ENCODE assay signal across 16 mouse cellular contexts in genomic region chr19:57713138-57713537, GRCm38 (mm10).
A peak's percentile ranks its signal among the peaks of the same experiment; 100 is the strongest.
DNase-seq lines count a peak whose midpoint lies in the region; ATAC-seq and TF ChIP-seq lines count a peak whose summit lies in the region.
"Had no signal": no experiment of that assay in that cellular context is flagged by ENCODE, and none has a peak within 500 bp of the region (broad histone marks: within the 10 kb centered on the region; RNA-seq: fewer than 3 reads in every experiment).

No protein-coding gene starts in this region.

- H3K4me3 ChIP-seq in heart, adult 2 months = no peak overlapping the region
- H3K4me3 ChIP-seq in layer of hippocampus, adult 2 months = no peak overlapping the region
- no peak overlapping the region for H3K4me3 ChIP-seq in lung, embryonic 14.5 days (ENCODE audit: low read depth, low read length)
- H3K4me3 ChIP-seq: gastrocnemius, adult 2 months; limb, embryonic 10.5 days; stomach, embryonic 15.5 days had no signal

- H3K4me1 ChIP-seq in heart, adult 2 months (ENCODE audit: control insufficient read depth, insufficient read depth, low read length) = no peaks in the 10 kb centered on the region; the same call in 1 of the 2 replicates
- no peaks in the 10 kb centered on the region for H3K4me1 ChIP-seq in lung, embryonic 14.5 days (ENCODE audit: insufficient read depth)
- H3K4me1 ChIP-seq: limb, embryonic 10.5 days; stomach, embryonic 15.5 days had no signal

- H3K36me3 ChIP-seq in heart, adult 2 months (ENCODE audit: control insufficient read depth, insufficient read depth, low read length) = no peaks in the 10 kb centered on the region
- peaks cover 26% of the 10 kb centered on the region for H3K36me3 ChIP-seq in lung, embryonic 14.5 days (ENCODE audit: insufficient read depth)

- no peaks in the 10 kb centered on the region for H3K9me3 ChIP-seq in lung, embryonic 14.5 days (ENCODE audit: low read depth, low read length)
- H3K9me3 ChIP-seq: limb, embryonic 10.5 days; stomach, embryonic 15.5 days had no signal

- H3K79me2 ChIP-seq in heart, adult 2 months (replicated peaks; ENCODE audit: control insufficient read depth, insufficient read depth, low read length) = no peaks in the 10 kb centered on the region

- no peaks in the 10 kb centered on the region for H3K27me3 ChIP-seq in heart, adult 2 months (ENCODE audit: control insufficient read depth, insufficient read depth, low read length)
- H3K27me3 ChIP-seq in lung, embryonic 14.5 days (ENCODE audit: insufficient read depth, low read length) = no peaks in the 10 kb centered on the region
- H3K27me3 ChIP-seq: stomach, embryonic 15.5 days had no signal

- H3K9ac ChIP-seq in heart, adult 2 months (ENCODE audit: low read depth, low read length) = no peak overlapping the region
- H3K9ac ChIP-seq in lung, embryonic 14.5 days = no peak overlapping the region
- H3K9ac ChIP-seq: liver, embryonic 14.5 days; stomach, embryonic 15.5 days had no signal

- peak; percentile 89 for DNase-seq in heart, adult 11 months
- no peak for DNase-seq in heart, adult 2 months
- peak in 1 of 2 experiments; percentile 3 for DNase-seq in layer of hippocampus, adult 2 months (ENCODE audit: low spot score in 2 of 2)
- DNase-seq in layer of hippocampus, postnatal 25 days (ENCODE audit: extremely low spot score in 1 of 2, low spot score in 1 of 2) = no peak
- DNase-seq in lung, embryonic 14.5 days = peak; percentile 70
- no peak for DNase-seq in layer of hippocampus, adult 11-12 months (ENCODE audit: low spot score)
- DNase-seq in heart, adult 18-20 months = no peak
- DNase-seq: cerebellum, adult 18-20 months; gastrocnemius, adult 2 months; thymus, postnatal 36 days had no signal

- WGBS in heart, adult 2 months = 39% methylated on average over 5 of the region's 5 CpGs
- WGBS in lung, embryonic 14.5 days = 46% methylated on average over 5 of the region's 5 CpGs

- intact Hi-C loops in heart, adult 2 months (cut with DNase I) = no loop called here

- no peak overlapping the region for H3K4me2 ChIP-seq in lung, embryonic 14.5 days
- H3K4me2 ChIP-seq: midbrain, embryonic 11.5 days; stomach, embryonic 15.5 days had no signal

- TF ChIP-seq EP300 in heart, adult 2 months (IDR thresholded peaks at IDR 0.05; ENCODE audit: insufficient read depth, low read depth, low read length) = no peak

- ATAC-seq in lung, embryonic 14.5 days (ENCODE audit: insufficient read depth) = peak; percentile 49; the same call in 1 of the 2 replicates
- ATAC-seq: CD4-positive, CD25-positive, alpha-beta regulatory T cell, adult 4 months; hindbrain, embryonic 16.5 days had no signal

- no peak for TF ChIP-seq CTCF in heart, adult 2 months (IDR thresholded peaks at IDR 0.05)
- TF ChIP-seq CTCF in layer of hippocampus, adult 2 months (conservative IDR thresholded peaks at IDR 0.05) = no peak
- no peak for TF ChIP-seq CTCF in lung, embryonic 14.5 days (IDR thresholded peaks at IDR 0.05; ENCODE audit: low read depth)

- H3K27ac ChIP-seq in heart, adult 2 months = no peak overlapping the region
- H3K27ac ChIP-seq in layer of hippocampus, adult 2 months = peak overlapping the region; percentile 68
- H3K27ac ChIP-seq in lung, embryonic 14.5 days (ENCODE audit: low read depth) = no peak overlapping the region
- H3K27ac ChIP-seq: gastrocnemius, adult 2 months; limb, embryonic 10.5 days; liver, embryonic 14.5 days; stomach, embryonic 15.5 days had no signal

- TF ChIP-seq POLR2A in heart, adult 2 months (IDR thresholded peaks at IDR 0.05; ENCODE audit: insufficient read depth, low read depth, low read length) = no peak

Comparison
In these comparisons a context has a peak if more than half of its experiments do, and no peak if none do; other contexts are left out.
1. DNase-seq: peak in heart, adult 11 months (single experiment) and lung, embryonic 14.5 days (single experiment); none in heart, adult 2 months (0 of 2), layer of hippocampus, postnatal 25 days (0 of 2), layer of hippocampus, adult 11-12 months (single experiment) and heart, adult 18-20 months (0 of 2).